16 mouse cellular contexts compared by ENCODE assay signal in the genomic region with DNA sequence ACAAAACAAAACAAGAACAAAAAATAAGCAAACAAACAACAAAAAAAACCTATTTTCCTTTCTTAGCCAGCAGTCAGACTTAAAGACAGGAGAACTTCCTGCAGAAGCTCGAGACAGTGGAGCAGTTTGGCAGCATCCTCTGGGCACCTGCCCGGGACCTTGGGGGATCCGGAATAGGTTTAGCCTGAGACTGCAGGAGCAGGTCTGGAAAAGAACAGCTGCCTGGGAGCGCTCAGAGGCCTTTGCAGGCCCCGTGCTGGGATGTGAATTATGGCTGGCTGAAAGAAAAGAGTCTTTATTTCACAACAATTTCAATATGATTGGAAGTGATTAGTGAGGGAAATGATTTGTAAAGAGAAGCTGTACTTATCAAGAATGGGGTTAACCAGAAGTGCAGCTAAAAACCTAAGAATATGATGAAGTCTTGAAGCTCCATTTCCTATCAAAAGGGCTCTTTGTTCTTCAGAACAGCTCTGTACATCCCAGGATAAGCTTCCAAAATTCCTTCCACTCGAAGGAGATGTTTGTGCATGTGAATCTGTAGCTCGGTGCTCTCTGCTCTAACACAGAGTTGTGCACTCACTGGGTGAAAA.
DNase-seq lines count a peak whose midpoint lies in the region; TF ChIP-seq lines count a peak whose summit lies in the region.
"Had no signal": no experiment of that assay in that cellular context is flagged by ENCODE, and none has a peak within 500 bp of the region (broad histone marks: within the 10 kb centered on the region; RNA-seq: fewer than 3 reads in every experiment).

No protein-coding gene starts in this region.

- H3K27ac ChIP-seq in gastrocnemius, adult 2 months: peak overlapping the region; percentile 40; the same call in 1 of the 2 replicates
- H3K27ac ChIP-seq: midbrain, embryonic 10.5 days had no signal

- DNase-seq in gastrocnemius, adult 2 months: no peak
- no peak for DNase-seq in gastrocnemius, adult 18-20 months (ENCODE audit: low spot score)
- peak; percentile 21 for DNase-seq in retina, postnatal 1 day
- no peak for DNase-seq in retina, embryonic 14.5 days (ENCODE audit: low spot score)
- peak; percentile 48 for DNase-seq in cerebellum, adult 9-11 months
- DNase-seq in natural killer cell, adult 2 months (ENCODE audit: low spot score in 2 of 2): no peak
- DNase-seq in layer of hippocampus, adult 11-12 months (ENCODE audit: low spot score): no peak
- DNase-seq: adrenal gland, postnatal 25 days; embryo, embryonic 11 days; left cerebral cortex, postnatal 4 days; lung, adult 2 months; lung, postnatal 4 days; thymus, adult 18-20 months had no signal

- intact Hi-C loops in gastrocnemius, adult 2 months (cut with DNase I): no loop called here

- H3K4me3 ChIP-seq in gastrocnemius, adult 2 months: no peak overlapping the region
- H3K4me3 ChIP-seq: forebrain, embryonic 15.5 days; heart, embryonic 12.5 days; midbrain, embryonic 10.5 days had no signal

- TF ChIP-seq CTCF in gastrocnemius, adult 2 months (IDR thresholded peaks at IDR 0.05): no peak

Comparison
In these comparisons a context has a peak if more than half of its experiments do, and no peak if none do; other contexts are left out.
1. DNase-seq: peak in retina, postnatal 1 day (single experiment) and cerebellum, adult 9-11 months (single experiment); none in gastrocnemius, adult 2 months (single experiment), gastrocnemius, adult 18-20 months (single experiment), retina, embryonic 14.5 days (single experiment), natural killer cell, adult 2 months (0 of 2) and layer of hippocampus, adult 11-12 months (single experiment).